Mouse (Mus musculus): ENCODE data around the gene Adcy9. TPM values are rescaled to one million over a fixed set of nuclear protein-coding genes. Genes with fewer than 3 reads are reported as not detected.
"Not testable (repeated sequence)": the region's sequence is repeated elsewhere in the genome, so short reads cannot be mapped to it uniquely, and the experiment has no call there.

Gene Adcy9
- total RNA-seq, 2 experiments from 2014 or later = 30.8 to 35.9 TPM

- no peak for DNase-seq (ENCODE audit: extremely low spot score in 1 of 2, low spot score in 2 of 2)
- intact Hi-C loops (cut with DNase I) = no loop called here
These were observed 78.8 kb downstream of the Adcy9 start for GRCm38 (mm10) chr16:4341316-4342062.

GRCm38 (mm10) chr16:4339216-4339615 lies 81.1 kb downstream of the Adcy9 start:
- DNase-seq (ENCODE audit: extremely low spot score in 1 of 2, low spot score in 2 of 2) = peak in 1 of 2 experiments; percentile 41
- intact Hi-C loops (cut with DNase I) = not testable (repeated sequence)

GRCm38 (mm10) chr16:4337269-4337668 lies 83.0 kb downstream of the Adcy9 start:
- intact Hi-C loops (cut with DNase I) = no loop called here
- DNase-seq (ENCODE audit: extremely low spot score in 1 of 2, low spot score in 2 of 2) = no peak

GRCm38 (mm10) chr16:4333788-4334187 lies 86.5 kb downstream of the Adcy9 start:
- intact Hi-C loops (cut with DNase I) = no loop called here
- no peak for DNase-seq (ENCODE audit: extremely low spot score in 1 of 2, low spot score in 2 of 2)

GRCm38 (mm10) chr16:4333371-4333770 lies 86.9 kb downstream of the Adcy9 start:
- DNase-seq (ENCODE audit: extremely low spot score in 1 of 2, low spot score in 2 of 2) = no peak
- intact Hi-C loops (cut with DNase I) = no loop called here

- intact Hi-C loops (cut with DNase I) = no loop called here
- DNase-seq (ENCODE audit: extremely low spot score in 1 of 2, low spot score in 2 of 2) = no peak
These were observed 93.2 kb downstream of the Adcy9 start for GRCm38 (mm10) chr16:4327081-4327480.

- peak in 1 of 2 experiments; percentile 17 for DNase-seq (ENCODE audit: extremely low spot score in 1 of 2, low spot score in 2 of 2)
- intact Hi-C loops (cut with DNase I) = no loop called here
These were observed 94.5 kb downstream of the Adcy9 start for GRCm38 (mm10) chr16:4325801-4326200.

- no peak for DNase-seq (ENCODE audit: extremely low spot score in 1 of 2, low spot score in 2 of 2)
- intact Hi-C loops (cut with DNase I) = no loop called here
These were observed 95.3 kb downstream of the Adcy9 start for GRCm38 (mm10) chr16:4324967-4325366.

GRCm38 (mm10) chr16:4320856-4321255 lies 99.4 kb downstream of the Adcy9 start:
- intact Hi-C loops (cut with DNase I) = no loop called here
- DNase-seq (ENCODE audit: extremely low spot score in 1 of 2, low spot score in 2 of 2) = no peak

- DNase-seq (ENCODE audit: extremely low spot score in 1 of 2, low spot score in 2 of 2) = peak; percentile 43 to 46
- intact Hi-C loops (cut with DNase I) = loop anchor here (5.0 to 10.0 kb wide), 4 partner anchors 99 to 287 kb away; partner anchors contain the start of gene Srl
These were observed 102.2 kb downstream of the Adcy9 start for GRCm38 (mm10) chr16:4318001-4318526.

- intact Hi-C loops (cut with DNase I) = loop anchor here (5.0 to 10.0 kb wide), 4 partner anchors 101 to 289 kb away; partner anchors contain the start of gene Srl
- peak; percentile 77 to 81 for DNase-seq (ENCODE audit: extremely low spot score in 1 of 2, low spot score in 2 of 2)
These were observed 104.2 kb downstream of the Adcy9 start for GRCm38 (mm10) chr16:4316094-4316474.

GRCm38 (mm10) chr16:4315352-4316093 lies 104.8 kb downstream of the Adcy9 start:
- intact Hi-C loops (cut with DNase I) = loop anchor here (5.0 to 10.0 kb wide), 4 partner anchors 102 to 289 kb away; partner anchors contain the start of gene Srl
- DNase-seq (ENCODE audit: extremely low spot score in 1 of 2, low spot score in 2 of 2) = no peak

GRCm38 (mm10) chr16:4314891-4315290 lies 105.4 kb downstream of the Adcy9 start:
- DNase-seq (ENCODE audit: extremely low spot score in 1 of 2, low spot score in 2 of 2) = no peak
- intact Hi-C loops (cut with DNase I) = loop anchor here (5.0 to 10.0 kb wide), 4 partner anchors 102 to 290 kb away; partner anchors contain the start of gene Srl

- intact Hi-C loops (cut with DNase I) = loop anchor here (10.0 kb wide), 1 partner anchor 293 kb away; no protein-coding TSS in a partner anchor
- DNase-seq (ENCODE audit: extremely low spot score in 1 of 2, low spot score in 2 of 2) = no peak
These were observed 108.3 kb downstream of the Adcy9 start for GRCm38 (mm10) chr16:4312018-4312417.

GRCm38 (mm10) chr16:4311608-4312007 lies 108.7 kb downstream of the Adcy9 start:
- no peak for DNase-seq (ENCODE audit: extremely low spot score in 1 of 2, low spot score in 2 of 2)
- intact Hi-C loops (cut with DNase I) = loop anchor here (10.0 kb wide), 1 partner anchor 293 kb away; no protein-coding TSS in a partner anchor

GRCm38 (mm10) chr16:4307795-4308194 lies 112.5 kb downstream of the Adcy9 start:
- intact Hi-C loops (cut with DNase I) = no loop called here
- DNase-seq (ENCODE audit: extremely low spot score in 1 of 2, low spot score in 2 of 2) = no peak

GRCm38 (mm10) chr16:4304176-4304922 lies 115.9 kb downstream of the Adcy9 start:
- intact Hi-C loops (cut with DNase I) = no loop called here
- peak in 1 of 2 experiments; percentile 44 for DNase-seq (ENCODE audit: extremely low spot score in 1 of 2, low spot score in 2 of 2)

- intact Hi-C loops (cut with DNase I) = no loop called here
These were observed 116.7 kb downstream of the Adcy9 start for GRCm38 (mm10) chr16:4303554-4303953.

GRCm38 (mm10) chr16:4300280-4300679 lies 120.0 kb downstream of the Adcy9 start:
- intact Hi-C loops (cut with DNase I) = no loop called here
- no peak for DNase-seq (ENCODE audit: extremely low spot score in 1 of 2, low spot score in 2 of 2)

More at GRCm38 (mm10) chr16:4303554-4303953, 116.7 kb downstream of the Adcy9 start:
- no peak for DNase-seq (ENCODE audit: extremely low spot score in 1 of 2, low spot score in 2 of 2)
